Mouse (Mus musculus): Measurements from ENCODE around the gene Sar1a. TPM values are rescaled to one million over a fixed set of nuclear protein-coding genes. Genes with fewer than 3 reads are reported as not detected.
A peak's percentile ranks its signal among the peaks of the same experiment; 100 is the strongest.

The Sar1a gene
- polyA plus RNA-seq, 1 experiment from 2014 or later: 185 TPM

GRCm38 (mm10) chr10:61654691-61655090, 25.4 kb upstream of the Sar1a start:
- ATAC-seq (ENCODE audit: low read depth): no peak
- 96% methylated on average over 7 of the region's 7 CpGs for WGBS
- no peak overlapping the region for H3K4me2 ChIP-seq (ENCODE audit: low read depth, low read length)
- no peaks in the 10 kb centered on the region for H3K9me3 ChIP-seq (ENCODE audit: control insufficient read depth, low read length)
- H3K9ac ChIP-seq (replicated peaks; ENCODE audit: low read depth, low read length): no peak overlapping the region
- H3K4me3 ChIP-seq (ENCODE audit: low read depth, low read length): no peak overlapping the region
- H3K4me1 ChIP-seq (ENCODE audit: control insufficient read depth, insufficient read depth, low read length): peaks cover under 1% of the 10 kb centered on the region; the same call in 1 of the 2 replicates
- no peaks in the 10 kb centered on the region; the same call in 1 of the 2 replicates for H3K36me3 ChIP-seq (ENCODE audit: control insufficient read depth, insufficient read depth, low read length)
- no peak overlapping the region for H3K27ac ChIP-seq (ENCODE audit: low read depth, low read length)
- no peaks in the 10 kb centered on the region for H3K27me3 ChIP-seq (ENCODE audit: control insufficient read depth, insufficient read depth, low read length)

DNA sequence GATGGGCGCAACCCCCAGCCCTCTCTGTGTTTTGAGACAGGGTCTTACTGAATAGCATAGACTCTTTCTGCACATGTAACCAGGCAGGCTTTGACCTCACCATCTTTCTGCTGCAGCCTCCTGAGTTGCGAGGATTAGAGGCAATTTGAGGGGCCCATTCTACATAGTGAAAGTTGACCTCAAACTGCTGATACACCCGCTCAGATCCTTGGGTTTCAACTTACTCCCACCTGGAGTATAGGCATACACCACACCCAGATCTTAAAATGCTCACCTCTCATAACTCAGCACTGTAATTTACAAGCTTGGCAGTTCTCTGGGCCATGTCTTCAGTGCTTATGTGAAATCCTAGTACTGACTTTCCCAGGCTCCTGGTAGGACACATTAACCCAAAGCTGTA, 24.9 kb upstream of the Sar1a start:
- no peaks in the 10 kb centered on the region; the same call in 1 of the 2 replicates for H3K36me3 ChIP-seq (ENCODE audit: control insufficient read depth, insufficient read depth, low read length)
- H3K27ac ChIP-seq (ENCODE audit: low read depth, low read length): no peak overlapping the region
- H3K9ac ChIP-seq (replicated peaks; ENCODE audit: low read depth, low read length): no peak overlapping the region
- H3K27me3 ChIP-seq (ENCODE audit: control insufficient read depth, insufficient read depth, low read length): no peaks in the 10 kb centered on the region
- WGBS: 92% methylated on average over 3 of the region's 3 CpGs
- no peak overlapping the region for H3K4me2 ChIP-seq (ENCODE audit: low read depth, low read length)
- no peaks in the 10 kb centered on the region for H3K4me1 ChIP-seq (ENCODE audit: control insufficient read depth, insufficient read depth, low read length)
- no peak for ATAC-seq (ENCODE audit: low read depth)
- no peak overlapping the region for H3K4me3 ChIP-seq (ENCODE audit: low read depth, low read length)
- no peaks in the 10 kb centered on the region for H3K9me3 ChIP-seq (ENCODE audit: control insufficient read depth, low read length)

DNA sequence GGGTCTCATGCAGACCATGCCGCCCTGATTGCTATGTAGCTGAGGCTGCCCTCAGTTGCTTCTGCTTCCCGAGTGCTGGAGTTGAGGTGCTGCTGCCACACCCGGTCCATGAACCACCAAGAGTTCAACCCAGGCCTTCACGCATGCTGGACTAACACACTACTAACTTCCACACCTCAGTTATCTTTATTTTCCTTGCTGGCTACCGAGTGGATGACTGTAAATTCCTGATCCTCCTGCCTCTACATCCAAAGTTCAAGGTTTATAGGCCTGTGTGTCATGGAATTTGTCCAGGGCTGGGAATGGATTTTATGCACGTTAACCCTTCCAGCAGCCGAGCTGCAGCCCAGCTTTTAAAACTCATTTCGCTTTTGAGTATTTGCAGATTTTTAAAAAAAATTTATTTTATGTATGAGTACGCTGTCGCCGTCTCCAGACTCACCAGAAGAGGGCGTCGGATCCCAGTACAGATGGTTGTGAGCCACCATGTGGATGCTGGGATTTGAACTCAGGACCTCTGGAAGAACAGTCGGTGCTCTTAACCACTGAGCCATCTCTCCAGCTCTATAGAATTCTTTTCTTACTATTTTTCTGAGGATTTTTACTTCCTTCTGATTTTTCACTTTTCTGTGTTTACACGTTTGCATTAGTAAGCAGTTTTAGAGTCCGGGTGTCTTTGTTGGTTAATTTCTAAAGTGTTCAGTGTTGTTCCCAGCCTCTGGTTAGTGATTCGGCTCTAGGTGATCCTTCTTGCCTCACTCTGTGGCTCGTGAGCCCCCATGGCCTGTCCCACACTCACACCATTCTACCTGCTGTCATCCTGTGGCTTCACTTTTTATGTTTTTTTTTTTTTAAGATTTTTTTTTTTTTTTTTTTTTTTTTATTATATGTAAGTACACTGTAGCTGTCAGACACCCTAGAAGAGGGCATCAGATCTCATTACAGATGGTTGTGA, 22.9 kb upstream of the Sar1a start:
- no peaks in the 10 kb centered on the region for H3K4me1 ChIP-seq (ENCODE audit: control insufficient read depth, insufficient read depth, low read length)
- H3K27ac ChIP-seq (ENCODE audit: low read depth, low read length): no peak overlapping the region
- H3K27me3 ChIP-seq (ENCODE audit: control insufficient read depth, insufficient read depth, low read length): no peaks in the 10 kb centered on the region
- H3K9me3 ChIP-seq (ENCODE audit: control insufficient read depth, low read length): no peaks in the 10 kb centered on the region
- H3K4me3 ChIP-seq (ENCODE audit: low read depth, low read length): no peak overlapping the region
- ATAC-seq (ENCODE audit: low read depth): no peak
- WGBS: 92% methylated on average over 18 of the region's 18 CpGs
- H3K9ac ChIP-seq (replicated peaks; ENCODE audit: low read depth, low read length): no peak overlapping the region
- H3K36me3 ChIP-seq (ENCODE audit: control insufficient read depth, insufficient read depth, low read length): no peaks in the 10 kb centered on the region; the same call in none of the 2 replicates
- H3K4me2 ChIP-seq (ENCODE audit: low read depth, low read length): no peak overlapping the region

DNA sequence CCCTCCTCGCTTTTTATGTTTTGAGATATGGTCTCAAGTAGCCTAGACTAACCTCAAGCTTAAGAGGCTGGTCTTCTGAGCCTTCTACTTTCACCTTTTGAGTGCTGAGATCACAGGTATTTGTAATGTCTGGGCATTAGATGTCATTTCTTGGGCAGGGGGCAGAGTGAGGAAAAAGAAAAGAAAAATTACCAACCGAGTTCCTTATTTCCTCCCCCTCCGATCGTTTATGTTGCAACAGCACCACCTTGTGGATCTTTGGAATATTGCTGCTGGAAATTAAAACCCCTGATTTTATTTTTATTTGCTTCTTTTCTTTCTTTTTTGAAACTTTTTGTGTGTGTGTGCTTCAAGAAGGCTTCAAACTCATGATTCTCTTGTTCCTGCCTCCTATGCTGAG, 22.1 kb upstream of the Sar1a start:
- H3K9me3 ChIP-seq (ENCODE audit: control insufficient read depth, low read length): no peaks in the 10 kb centered on the region
- no peaks in the 10 kb centered on the region for H3K27me3 ChIP-seq (ENCODE audit: control insufficient read depth, insufficient read depth, low read length)
- no peaks in the 10 kb centered on the region; the same call in none of the 2 replicates for H3K36me3 ChIP-seq (ENCODE audit: control insufficient read depth, insufficient read depth, low read length)
- H3K27ac ChIP-seq (ENCODE audit: low read depth, low read length): no peak overlapping the region
- H3K4me3 ChIP-seq (ENCODE audit: low read depth, low read length): no peak overlapping the region
- no peak overlapping the region for H3K4me2 ChIP-seq (ENCODE audit: low read depth, low read length)
- 29% methylated on average over 4 of the region's 4 CpGs for WGBS
- H3K9ac ChIP-seq (replicated peaks; ENCODE audit: low read depth, low read length): no peak overlapping the region
- ATAC-seq (ENCODE audit: low read depth): no peak
- H3K4me1 ChIP-seq (ENCODE audit: control insufficient read depth, insufficient read depth, low read length): peaks cover 6% of the 10 kb centered on the region; the same call in 1 of the 2 replicates

DNA sequence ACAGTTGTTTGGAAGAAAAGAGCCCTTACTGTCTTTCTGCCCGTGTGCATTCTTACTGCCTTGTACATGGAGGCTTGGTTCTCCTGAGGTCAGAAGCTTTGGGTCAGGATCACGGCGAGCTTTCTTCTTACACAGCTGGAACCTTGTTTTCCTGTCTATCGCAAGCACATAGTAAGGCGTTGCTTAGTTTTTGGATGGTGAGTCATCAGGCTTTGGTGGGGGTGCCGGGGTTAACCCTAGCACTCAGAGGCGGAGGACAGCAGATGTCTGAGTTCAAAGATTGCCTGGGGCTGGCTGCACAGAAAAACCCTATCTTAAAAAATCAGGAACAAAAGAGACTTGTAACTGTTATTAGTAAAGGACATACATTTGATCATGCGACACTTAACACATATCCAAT, 18.2 kb upstream of the Sar1a start:
- Histone ChIP-seq H3K9me3 (ENCODE audit: control insufficient read depth, low read length) (no peaks in the 10 kb centered on the region), H3K4me3 (ENCODE audit: low read depth, low read length) (no peak overlapping the region), H3K27me3 (ENCODE audit: control insufficient read depth, insufficient read depth, low read length) (no peaks in the 10 kb centered on the region), H3K9ac (replicated peaks; ENCODE audit: low read depth, low read length) (no peak overlapping the region), H3K27ac (ENCODE audit: low read depth, low read length) (0 out of 2 replicates have a peak overlapping the region, but pooled peaks have one; percentile 36), H3K4me1 (ENCODE audit: control insufficient read depth, insufficient read depth, low read length) (peaks cover 7% of the 10 kb centered on the region; the same call in 1 of the 2 replicates), H3K36me3 (ENCODE audit: control insufficient read depth, insufficient read depth, low read length) (peaks cover 14% of the 10 kb centered on the region), H3K4me2 (ENCODE audit: low read depth, low read length) (no peak overlapping the region)
- ATAC-seq (ENCODE audit: low read depth): no peak
- 68% methylated on average over 8 of the region's 8 CpGs for WGBS

DNA sequence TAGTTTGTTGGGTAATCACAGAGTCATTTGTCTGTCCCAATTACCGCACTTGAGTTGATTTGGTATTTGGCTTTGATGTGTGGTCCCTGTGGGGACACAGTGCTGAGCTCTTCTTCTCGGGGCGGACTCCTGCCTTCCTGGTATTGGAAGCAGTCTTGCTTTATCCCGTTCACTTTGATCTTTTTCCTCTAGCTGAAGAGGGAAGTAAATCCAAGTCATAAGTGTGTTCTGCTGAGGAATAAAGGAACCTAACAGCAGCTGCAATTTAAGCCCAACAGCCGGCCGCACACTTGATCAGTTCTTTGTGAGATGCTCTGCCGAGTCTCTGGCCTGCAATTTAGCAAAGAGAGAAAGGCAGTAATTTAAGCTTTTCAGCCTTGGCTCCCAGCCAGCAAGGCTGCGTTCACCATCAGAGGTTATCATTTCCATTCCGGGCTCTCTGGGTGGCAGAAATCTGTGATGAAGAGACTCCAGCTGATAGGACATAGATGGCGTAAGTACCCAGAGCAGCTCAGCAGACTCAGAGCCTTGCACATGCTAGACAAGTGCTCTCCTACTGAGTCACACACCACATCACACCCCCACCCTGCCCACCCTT, 17.6 kb upstream of the Sar1a start:
- Histone ChIP-seq H3K4me2 (ENCODE audit: low read depth, low read length) (no peak overlapping the region), H3K4me3 (ENCODE audit: low read depth, low read length) (no peak overlapping the region), H3K27me3 (ENCODE audit: control insufficient read depth, insufficient read depth, low read length) (no peaks in the 10 kb centered on the region), H3K4me1 (ENCODE audit: control insufficient read depth, insufficient read depth, low read length) (peaks cover 7% of the 10 kb centered on the region; the same call in 1 of the 2 replicates), H3K36me3 (ENCODE audit: control insufficient read depth, insufficient read depth, low read length) (peaks cover 14% of the 10 kb centered on the region), H3K9me3 (ENCODE audit: control insufficient read depth, low read length) (no peaks in the 10 kb centered on the region), H3K27ac (ENCODE audit: low read depth, low read length) (peak overlapping the region; percentile 64), H3K9ac (replicated peaks; ENCODE audit: low read depth, low read length) (no peak overlapping the region)
- ATAC-seq (ENCODE audit: low read depth): peak; percentile 70; the same call in 1 of the 2 replicates
- 18% methylated on average over 10 of the region's 10 CpGs for WGBS

GRCm38 (mm10) chr10:61665111-61665510, 15.0 kb upstream of the Sar1a start:
- peaks cover 21% of the 10 kb centered on the region for H3K36me3 ChIP-seq (ENCODE audit: control insufficient read depth, insufficient read depth, low read length)

DNA sequence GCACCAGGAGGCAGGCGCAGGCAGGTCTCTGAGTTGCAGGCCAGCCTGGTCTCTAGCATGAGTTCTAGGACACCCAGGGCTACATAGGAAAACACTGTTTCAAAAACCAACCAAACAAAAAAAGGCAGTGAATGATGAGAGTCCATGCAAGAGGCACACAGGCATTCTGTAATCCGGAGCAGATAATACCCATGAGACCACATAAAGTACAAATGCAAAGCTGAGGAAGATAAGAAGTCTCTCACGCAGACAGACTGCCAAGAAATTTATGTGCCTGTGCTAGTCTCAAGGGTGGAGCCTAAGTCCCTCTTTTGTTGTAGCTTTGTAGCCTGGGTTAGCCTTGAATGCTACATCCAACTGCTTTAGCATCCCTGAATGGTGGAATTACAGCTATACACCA, 14.4 kb upstream of the Sar1a start:
- H3K27ac ChIP-seq (ENCODE audit: low read depth, low read length): no peak overlapping the region
- WGBS: 84% methylated on average over 3 of the region's 3 CpGs
- H3K4me1 ChIP-seq (ENCODE audit: control insufficient read depth, insufficient read depth, low read length): peaks cover 7% of the 10 kb centered on the region; the same call in 1 of the 2 replicates
- no peak for ATAC-seq (ENCODE audit: low read depth)
- H3K9me3 ChIP-seq (ENCODE audit: control insufficient read depth, low read length): no peaks in the 10 kb centered on the region
- no peak overlapping the region for H3K9ac ChIP-seq (replicated peaks; ENCODE audit: low read depth, low read length)
- H3K36me3 ChIP-seq (ENCODE audit: control insufficient read depth, insufficient read depth, low read length): peaks cover 26% of the 10 kb centered on the region
- H3K4me2 ChIP-seq (ENCODE audit: low read depth, low read length): no peak overlapping the region
- no peak overlapping the region for H3K4me3 ChIP-seq (ENCODE audit: low read depth, low read length)
- H3K27me3 ChIP-seq (ENCODE audit: control insufficient read depth, insufficient read depth, low read length): no peaks in the 10 kb centered on the region

More at GRCm38 (mm10) chr10:61665111-61665510, 15.0 kb upstream of the Sar1a start:
- no peak for ATAC-seq (ENCODE audit: low read depth)
- Histone ChIP-seq H3K27me3 (ENCODE audit: control insufficient read depth, insufficient read depth, low read length) (no peaks in the 10 kb centered on the region), H3K4me2 (ENCODE audit: low read depth, low read length) (no peak overlapping the region), H3K4me3 (ENCODE audit: low read depth, low read length) (no peak overlapping the region), H3K9me3 (ENCODE audit: control insufficient read depth, low read length) (no peaks in the 10 kb centered on the region), H3K4me1 (ENCODE audit: control insufficient read depth, insufficient read depth, low read length) (peaks cover 7% of the 10 kb centered on the region; the same call in 1 of the 2 replicates), H3K9ac (replicated peaks; ENCODE audit: low read depth, low read length) (no peak overlapping the region), H3K27ac (ENCODE audit: low read depth, low read length) (no peak overlapping the region)
- 96% methylated on average over 10 of the region's 10 CpGs for WGBS

- peaks cover 39% of the 10 kb centered on the region for H3K36me3 ChIP-seq (ENCODE audit: control insufficient read depth, insufficient read depth, low read length)
- no peaks in the 10 kb centered on the region for H3K4me1 ChIP-seq (ENCODE audit: control insufficient read depth, insufficient read depth, low read length)
- 39% methylated on average over 7 of the region's 7 CpGs for WGBS
- H3K9ac ChIP-seq (replicated peaks; ENCODE audit: low read depth, low read length): no peak overlapping the region
- no peak overlapping the region for H3K4me2 ChIP-seq (ENCODE audit: low read depth, low read length)
- H3K27ac ChIP-seq (ENCODE audit: low read depth, low read length): no peak overlapping the region
- H3K4me3 ChIP-seq (ENCODE audit: low read depth, low read length): no peak overlapping the region
- ATAC-seq (ENCODE audit: low read depth): peak; percentile 46
- no peaks in the 10 kb centered on the region for H3K9me3 ChIP-seq (ENCODE audit: control insufficient read depth, low read length)
- no peaks in the 10 kb centered on the region for H3K27me3 ChIP-seq (ENCODE audit: control insufficient read depth, insufficient read depth, low read length)
Measured at GRCm38 (mm10) chr10:61669289-61669688, 10.8 kb upstream of the Sar1a start.

Measured in neural tube, embryonic 14.5 days (tissue).